Mouse (Mus musculus) induced T-regulatory cell, adult 2 months (primary cell): ENCODE data around the gene Wbp2nl.
"Not testable (repeated sequence)": the region's sequence is repeated elsewhere in the genome, so short reads cannot be mapped to it uniquely, and the experiment has no call there.

ENCODE experiments used
- DNase-seq: peaks from one replicate; pipeline ENCODE4 v3.0.0-alpha.2; 2012; ENCODE audit warnings: low read depth

Wbp2nl gene

GRCm38 (mm10) chr15:82348258-82348998 lies 49.7 kb downstream of the Wbp2nl start:
- no peak for DNase-seq

GRCm38 (mm10) chr15:82348999-82349341 lies 50.2 kb downstream of the Wbp2nl start:
- DNase-seq: no peak

- DNase-seq: no peak
Observed at GRCm38 (mm10) chr15:82350349-82350748, 51.6 kb downstream of the Wbp2nl start.

- no peak for DNase-seq
Observed at GRCm38 (mm10) chr15:82351480-82351879, 52.7 kb downstream of the Wbp2nl start.

- DNase-seq: no peak
Observed at GRCm38 (mm10) chr15:82353078-82353744, 54.5 kb downstream of the Wbp2nl start.

- no peak for DNase-seq
Observed at GRCm38 (mm10) chr15:82353745-82354113, 55.0 kb downstream of the Wbp2nl start.

GRCm38 (mm10) chr15:82354126-82354945 lies 55.6 kb downstream of the Wbp2nl start, which contains the start of gene Ndufa6:
Ndufa6 (minus strand) TSS chr15:82354322.
- peak; percentile 99 for DNase-seq

GRCm38 (mm10) chr15:82358431-82359260 lies 59.9 kb downstream of the Wbp2nl start:
- DNase-seq: no peak

- DNase-seq: peak; percentile 52
Observed at GRCm38 (mm10) chr15:82361459-82362018, 62.8 kb downstream of the Wbp2nl start.

GRCm38 (mm10) chr15:82362234-82362633 lies 63.5 kb downstream of the Wbp2nl start:
- no peak for DNase-seq

GRCm38 (mm10) chr15:82363801-82364200 lies 65.0 kb downstream of the Wbp2nl start:
- not testable (repeated sequence) for DNase-seq
